Mouse (Mus musculus) cerebellum, postnatal 4 days (tissue): ENCODE data around the gene Mrs2.
A peak's percentile ranks its signal among the peaks of the same experiment; 100 is the strongest.

Source experiments
- DNase-seq, 2 experiments: peaks; one replicate each; pipeline ENCODE4 v3.0.0; 2022; ENCODE audit warnings: low spot score in 2 of 2, mixed read lengths in 1 of 2

The Mrs2 gene

DNA sequence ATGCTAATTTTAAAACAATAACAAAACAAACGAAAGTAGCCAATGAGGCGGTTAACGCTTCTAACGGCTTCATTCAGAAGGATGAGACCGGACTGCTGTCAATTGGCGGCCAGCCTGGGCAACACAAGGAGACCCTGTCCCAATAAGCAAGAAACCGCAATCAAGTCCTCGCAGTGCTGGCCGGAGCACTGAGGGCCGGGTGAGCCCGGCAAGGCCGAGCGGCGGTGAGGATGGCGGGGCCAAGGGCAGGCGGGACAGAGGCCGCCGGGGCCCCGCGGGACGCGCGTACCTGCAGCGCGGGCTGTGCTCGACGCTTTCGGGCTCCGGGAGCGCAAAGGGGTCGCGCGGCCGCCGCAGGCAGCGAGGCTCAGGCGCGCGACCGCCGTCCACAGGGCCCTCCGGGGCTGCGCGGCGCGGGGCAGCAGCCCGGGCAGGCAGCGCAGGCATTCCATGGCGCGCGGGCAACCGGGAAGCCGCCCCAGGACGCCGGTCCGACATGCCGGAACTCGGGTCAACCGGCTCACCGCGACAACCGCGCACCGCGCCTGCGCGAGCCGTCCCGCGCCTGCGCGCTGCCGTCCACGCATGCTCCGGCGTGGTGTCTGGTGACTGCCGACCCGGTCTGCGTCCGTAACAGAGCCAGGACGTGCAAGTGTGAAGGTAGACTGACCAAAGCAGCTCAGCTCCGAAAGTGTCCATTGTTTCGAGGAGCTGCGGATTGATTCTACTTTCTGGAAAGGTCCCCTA lies at the start of gene Mrs2:
Gene Mrs2, minus strand, starts transcription at position 587 of the 747 bp plus-strand sequence.
- DNase-seq = peak; percentile 75 to 84

GRCm38 (mm10) chr13:25069765-25070164 lies 49.6 kb upstream of the Mrs2 start:
- DNase-seq = no peak

DNA sequence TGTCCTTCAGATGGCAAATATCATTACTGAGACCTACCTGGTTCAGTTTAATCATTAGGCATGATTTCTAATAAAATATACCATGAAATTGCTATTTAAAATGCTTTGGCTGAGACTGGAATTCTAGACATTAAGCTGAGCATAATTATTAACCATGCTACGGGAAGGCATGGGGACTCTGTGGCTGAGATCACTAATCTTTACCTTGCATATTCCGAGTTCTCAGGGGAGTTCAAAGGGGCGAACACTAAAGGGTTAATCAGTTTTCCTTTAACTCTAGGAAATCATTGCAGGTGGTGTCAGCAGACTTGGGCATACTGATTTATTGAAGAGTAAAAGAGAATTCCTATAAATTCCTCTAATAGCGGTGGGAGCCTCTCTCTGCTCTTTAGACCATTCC lies 47.0 kb upstream of the Mrs2 start:
- DNase-seq = no peak

DNA sequence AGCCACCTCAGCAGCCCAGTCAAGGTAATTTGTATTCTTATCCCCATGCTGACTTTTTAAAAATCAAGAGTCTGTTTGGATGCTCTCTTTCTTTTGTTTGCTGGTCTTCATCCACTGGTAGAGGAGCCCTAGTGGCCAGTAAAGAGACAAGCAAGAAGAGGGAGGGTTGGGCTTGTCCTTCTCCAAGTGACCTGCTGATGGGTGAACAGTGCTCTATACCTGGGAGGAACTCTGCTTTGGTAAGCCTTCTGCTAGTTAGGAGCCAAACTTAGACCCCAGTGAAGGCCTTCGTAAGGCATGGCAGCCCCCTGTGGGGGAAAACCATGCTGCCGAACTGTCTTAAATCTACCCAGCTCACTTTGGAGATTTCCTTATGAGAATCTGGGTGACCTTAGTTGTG lies 46.5 kb upstream of the Mrs2 start:
- no peak for DNase-seq

DNA sequence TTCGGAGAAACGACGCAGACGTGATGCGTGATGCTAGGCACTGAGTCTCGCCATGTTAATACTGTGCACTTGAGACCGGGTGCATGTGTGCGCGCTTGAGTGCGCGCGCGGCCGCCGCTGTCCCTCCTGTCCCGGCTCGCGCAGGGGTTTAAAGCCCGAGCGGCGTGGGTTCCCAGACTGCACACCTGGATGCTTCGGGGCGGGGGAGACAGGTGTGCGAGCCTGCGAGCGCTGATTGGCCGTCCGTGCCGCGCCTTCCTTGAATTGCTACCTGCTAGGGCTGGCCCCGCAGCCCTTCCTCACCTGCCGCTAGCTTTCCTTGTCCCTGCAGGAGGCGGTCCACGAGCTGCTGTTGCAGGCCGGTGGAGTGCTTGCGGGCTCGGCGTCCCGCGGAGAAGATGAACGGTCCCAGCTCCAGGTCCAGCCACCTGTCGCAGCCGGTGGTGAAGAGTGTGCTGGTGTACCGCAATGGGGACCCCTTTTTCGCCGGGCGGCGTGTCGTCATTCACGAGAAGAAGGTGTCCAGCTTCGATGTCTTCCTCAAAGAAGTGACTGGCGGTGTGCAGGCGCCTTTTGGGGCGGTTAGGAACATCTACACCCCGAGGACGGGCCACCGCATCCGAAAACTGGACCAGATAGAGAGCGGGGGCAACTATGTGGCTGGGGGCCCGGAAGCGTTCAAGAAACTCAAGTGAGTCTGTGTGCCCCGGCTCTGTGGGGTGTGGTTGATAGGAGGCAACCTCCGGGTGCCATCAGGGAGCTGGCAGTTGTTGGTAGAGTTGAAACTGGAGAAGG lies 35.9 kb upstream of the Mrs2 start, which contains the start of gene Dcdc2a:
Gene Dcdc2a, plus strand, starts transcription at position 132 of the 795 bp plus-strand sequence.
- DNase-seq = peak in 1 of 2 experiments; percentile 5

- DNase-seq = peak; percentile 34 to 57
Measured at GRCm38 (mm10) chr13:25055111-25055554, 35.0 kb upstream of the Mrs2 start.

DNA sequence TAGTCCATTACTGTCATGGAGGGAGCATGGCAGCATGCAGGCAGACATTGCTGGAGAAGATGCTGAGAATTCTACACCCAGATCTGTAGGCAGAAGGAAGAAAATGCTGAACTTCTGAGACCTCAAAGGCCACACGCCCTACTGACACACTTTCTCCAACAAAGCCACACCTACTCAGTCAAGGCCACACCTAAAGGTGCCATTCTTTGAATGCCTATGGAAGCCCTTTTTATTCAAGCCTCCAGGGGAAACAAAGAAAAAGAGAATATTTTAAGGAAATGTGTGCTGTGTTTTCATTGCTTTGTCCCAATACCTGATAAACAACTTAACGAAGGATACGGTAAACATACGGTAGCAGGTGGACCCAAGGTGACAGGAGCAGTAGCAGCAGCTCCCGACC lies 32.5 kb upstream of the Mrs2 start:
- no peak for DNase-seq

DNA sequence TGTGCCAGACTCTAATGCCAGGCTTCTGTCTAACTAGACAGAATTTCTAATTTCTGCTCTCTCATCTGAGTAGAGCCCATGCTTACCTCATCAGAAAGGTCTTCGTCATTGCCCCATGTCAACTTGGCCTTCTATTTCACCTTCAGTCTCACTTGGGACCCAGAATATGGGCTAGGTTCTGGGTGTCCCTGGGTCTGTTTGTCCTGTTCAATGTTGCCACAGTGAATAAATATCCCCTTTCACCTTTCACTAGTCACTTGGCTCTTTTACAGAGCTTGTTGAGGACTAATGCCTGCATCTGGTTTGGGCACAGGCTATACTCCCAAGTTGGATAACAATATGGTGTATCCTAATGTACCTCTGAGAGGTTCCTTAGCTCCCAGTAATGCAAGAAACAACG lies 19.3 kb upstream of the Mrs2 start:
- no peak for DNase-seq

- no peak for DNase-seq
Measured at GRCm38 (mm10) chr13:25027114-25027425, 6.9 kb upstream of the Mrs2 start.

GRCm38 (mm10) chr13:25026409-25027113 lies 6.4 kb upstream of the Mrs2 start:
- no peak for DNase-seq

DNA sequence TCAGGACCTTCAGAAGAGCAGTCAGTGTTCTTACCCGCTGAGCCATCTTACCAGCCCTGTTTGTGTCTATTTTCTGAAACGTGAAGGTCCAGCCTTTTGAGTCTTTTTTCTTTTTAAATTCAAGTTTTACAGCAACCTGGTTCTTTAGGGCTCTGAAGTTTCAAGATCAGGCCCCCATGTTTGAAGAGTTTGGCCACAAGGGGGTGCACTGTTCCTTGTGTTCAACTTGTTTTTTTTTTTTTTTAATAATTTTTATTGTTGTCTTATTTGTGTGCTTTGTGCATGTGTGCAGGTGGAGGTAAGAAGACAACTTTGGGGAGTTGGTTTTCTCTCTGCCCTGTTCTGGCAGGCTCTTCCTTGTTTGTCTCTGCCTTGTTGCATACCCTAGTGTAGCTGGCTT lies 4.5 kb upstream of the Mrs2 start:
- peak in 1 of 2 experiments; percentile 17 for DNase-seq

DNA sequence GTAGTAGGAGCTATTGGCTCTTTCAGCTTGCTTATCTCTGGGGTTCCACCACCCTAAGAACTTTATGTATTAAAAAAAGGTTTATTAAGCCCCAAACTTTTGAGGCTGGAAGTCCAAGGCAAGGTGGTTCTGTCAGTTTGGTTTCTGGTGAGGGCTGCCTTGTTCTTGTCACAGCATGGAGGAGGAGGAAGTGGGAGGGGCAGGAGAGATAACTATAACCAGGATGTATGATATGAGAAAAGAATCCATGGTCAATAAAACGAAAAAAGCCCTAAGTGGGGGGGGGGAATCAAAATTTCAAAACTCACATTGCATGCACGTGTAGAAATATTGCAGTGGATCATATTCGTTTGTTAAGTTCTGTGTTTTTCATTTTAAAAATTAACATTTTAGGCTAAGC lies 3.0 kb upstream of the Mrs2 start:
- no peak for DNase-seq

DNA sequence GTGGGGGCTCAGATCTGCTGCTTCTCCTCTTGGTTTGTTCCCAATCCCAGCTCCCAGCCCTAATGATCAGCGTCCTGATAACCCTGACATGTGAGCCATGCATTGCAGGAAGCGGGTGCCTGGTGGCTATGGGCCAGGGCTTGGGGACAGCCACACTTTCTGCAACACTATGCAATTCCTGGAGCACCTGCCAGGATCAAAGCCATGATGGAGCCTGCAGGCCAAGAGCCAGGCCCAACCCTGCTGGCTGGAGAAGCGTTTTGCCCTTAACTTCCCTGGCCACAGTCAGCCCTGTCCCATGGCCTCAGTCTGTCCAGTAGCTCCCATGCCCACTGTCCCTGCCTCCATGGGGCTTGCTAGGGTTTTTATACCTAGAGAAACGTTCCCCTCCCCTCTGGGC lies 2.2 kb upstream of the Mrs2 start:
- no peak for DNase-seq

DNA sequence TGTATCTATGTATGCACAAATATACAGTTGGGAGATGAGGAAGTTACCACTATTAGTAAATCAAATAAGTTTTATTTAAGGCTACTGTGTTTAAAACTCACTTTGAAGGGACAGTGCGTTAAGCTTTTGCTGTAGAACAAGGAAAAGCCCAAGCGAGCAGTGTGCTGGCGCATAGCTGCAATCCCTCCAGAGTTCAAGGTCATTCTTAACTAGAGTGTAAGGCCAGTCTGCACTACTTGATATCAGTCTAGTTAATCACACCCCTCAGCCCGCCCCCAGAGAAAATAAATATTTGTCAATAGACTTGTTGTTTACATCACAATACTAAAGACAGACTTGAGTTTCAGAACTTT lies 337 bp upstream of the Mrs2 start:
- DNase-seq = no peak

- no peak for DNase-seq
Measured at GRCm38 (mm10) chr13:25018316-25018715, 1.9 kb downstream of the Mrs2 start.

DNA sequence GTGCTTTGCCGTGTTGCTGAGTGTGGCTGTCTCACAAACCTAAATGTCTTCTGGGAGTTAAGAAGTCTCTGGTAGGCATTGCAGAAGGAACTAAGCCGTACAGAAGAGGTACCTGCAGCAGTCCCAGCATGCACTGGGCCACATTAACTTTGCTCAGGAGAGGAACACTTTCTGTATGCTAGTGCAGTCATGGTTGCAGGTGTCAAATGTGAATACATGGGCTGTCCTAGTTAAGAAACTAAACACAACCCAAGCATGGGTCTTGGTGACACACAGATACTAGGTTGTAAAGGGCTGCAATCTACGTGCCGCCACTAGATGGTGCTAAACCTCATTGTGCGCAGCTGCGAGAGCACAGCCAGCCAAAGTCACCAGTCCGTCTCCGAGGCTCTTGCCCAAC lies 13.1 kb downstream of the Mrs2 start:
- peak in 1 of 2 experiments; percentile 52 for DNase-seq

GRCm38 (mm10) chr13:25002965-25003364 lies 17.2 kb downstream of the Mrs2 start:
- no peak for DNase-seq

DNA sequence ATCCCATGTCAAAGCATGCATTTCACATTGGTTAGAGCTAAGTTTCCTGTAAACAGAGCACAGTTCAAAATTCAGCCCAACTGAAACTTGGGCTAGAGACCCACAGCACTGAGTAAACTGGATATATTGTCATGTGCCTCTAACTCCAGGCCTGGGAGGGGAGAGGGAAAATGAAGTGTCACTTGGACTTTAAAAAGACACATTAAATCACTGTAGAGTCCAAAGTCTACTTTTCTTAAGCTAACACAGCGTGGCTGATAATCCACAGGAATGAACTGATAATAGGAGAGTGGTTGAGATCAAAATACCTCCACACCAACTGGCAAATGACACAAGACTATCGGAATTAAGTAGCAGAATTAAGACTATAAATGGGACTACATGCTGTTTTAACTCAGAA lies 20.6 kb downstream of the Mrs2 start:
- no peak for DNase-seq

DNA sequence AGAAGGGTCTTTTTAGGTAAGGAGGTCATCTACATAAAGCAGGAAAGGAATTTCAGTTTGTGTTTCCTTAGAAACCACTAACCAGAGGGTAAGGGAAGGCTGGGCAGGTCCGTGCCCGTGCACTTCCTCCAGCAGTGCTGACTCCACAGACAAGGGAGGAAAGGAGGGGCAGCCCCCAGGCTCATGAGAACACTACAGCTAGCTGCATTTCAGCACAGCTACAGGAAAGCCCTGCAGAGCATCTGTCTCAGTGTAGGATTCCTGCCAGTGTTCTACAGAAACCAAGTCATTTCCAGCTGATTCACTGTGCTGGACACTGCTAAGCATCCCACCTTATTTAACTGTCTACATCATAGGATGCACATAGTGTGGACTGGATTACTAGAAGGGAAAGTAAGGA lies 27.0 kb downstream of the Mrs2 start:
- no peak for DNase-seq

- DNase-seq = no peak
Measured at GRCm38 (mm10) chr13:24989006-24989405, 31.2 kb downstream of the Mrs2 start.

- DNase-seq = peak; percentile 49 to 64
Measured at GRCm38 (mm10) chr13:24988391-24988790, 31.8 kb downstream of the Mrs2 start.

DNA sequence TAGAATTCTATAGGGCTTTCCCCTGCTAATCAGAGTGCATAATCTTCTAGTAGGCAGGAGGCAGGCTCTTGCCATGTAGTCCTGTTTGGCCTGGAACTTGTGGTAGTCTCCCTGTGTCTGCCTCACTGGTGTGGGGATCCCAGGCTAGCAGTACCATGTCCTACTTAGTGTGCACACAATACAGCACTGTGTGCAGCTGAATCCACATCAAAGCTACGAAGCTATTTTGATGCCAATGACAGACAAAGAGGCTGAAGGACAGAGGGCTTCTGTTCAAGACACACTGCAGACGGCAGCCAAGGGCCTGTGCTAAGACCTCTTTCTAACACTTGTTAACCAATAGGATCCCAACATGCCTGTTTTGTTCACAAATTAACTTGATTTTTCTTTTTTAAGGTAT lies 34.7 kb downstream of the Mrs2 start:
- no peak for DNase-seq

- DNase-seq = no peak
Measured at GRCm38 (mm10) chr13:24981031-24981430, 39.1 kb downstream of the Mrs2 start.
